Mouse (Mus musculus): Measurements from ENCODE around the gene Nsg2. TPM values are rescaled to one million over a fixed set of nuclear protein-coding genes. Genes with fewer than 3 reads are reported as not detected.

Gene Nsg2
- polyA plus RNA-seq, 1 experiment from 2014 or later = 1.3 TPM

Other genes starting within 250 kb of the Nsg2 start
- 5.9 and 6.4 TPM in 2 replicates for gene Cpeb4, start 128.3 kb upstream of the Nsg2 start, polyA plus RNA-seq (2015; fragmentation: Nextera tagmentation; extraction: Ambion mirVana)
- gene 4930524B15Rik, start 34.9 kb upstream of the Nsg2 start, polyA plus RNA-seq (2015; fragmentation: Nextera tagmentation; extraction: Ambion mirVana) = 0.31 TPM in 1 of 2 replicates, not detected in the other
- gene Il9r, start 199.8 kb downstream of the Nsg2 start, polyA plus RNA-seq (2015; fragmentation: Nextera tagmentation; extraction: Ambion mirVana) = 0.09 and 0.77 TPM in 2 replicates
- 34.5 and 45.1 TPM in 2 replicates for gene Snrnp25, start 205.0 kb downstream of the Nsg2 start, polyA plus RNA-seq (2015; fragmentation: Nextera tagmentation; extraction: Ambion mirVana)
- 35.6 and 42.8 TPM in 2 replicates for gene Rhbdf1, start 221.8 kb downstream of the Nsg2 start, polyA plus RNA-seq (2015; fragmentation: Nextera tagmentation; extraction: Ambion mirVana)
- gene Mpg, start 226.0 kb downstream of the Nsg2 start, polyA plus RNA-seq (2015; fragmentation: Nextera tagmentation; extraction: Ambion mirVana) = 14.3 and 22.4 TPM in 2 replicates